Mouse (Mus musculus) liver, postnatal 0 days (tissue): ENCODE results near the gene Orc3. TPM values are rescaled to one million over a fixed set of nuclear protein-coding genes. Genes with fewer than 3 reads are reported as not detected.
A peak's percentile ranks its signal among the peaks of the same experiment; 100 is the strongest.

Experiments
- ATAC-seq: fragments of 200-750 bp; cut with Nextera tagmentation; 2 replicates; pipeline ENCODE4 v1.8.0; 2017; ENCODE audit warnings: mild to moderate bottlenecking, moderate library complexity
- DNase-seq: peaks from one replicate; pipeline ENCODE4 v3.0.0-alpha.2; 2016
- H3K27ac ChIP-seq: fragments of 300-500 bp; sonication (generic); 2 replicates; pipeline ENCODE4 v1.5.1; 2014; ENCODE audit warnings: antibody characterized with exemption, moderate library complexity, mild to moderate bottlenecking, low read depth
- H3K27me3 ChIP-seq: fragments of 300-500 bp; sonication (generic); 2 replicates; pipeline ENCODE4 v1.6.1; 2014; ENCODE audit warnings: low read length, control low read depth, mixed read lengths; ENCODE audit not compliant: insufficient read depth
- H3K36me3 ChIP-seq: fragments of 300-500 bp; sonication (generic); replicated peaks from 2 replicates; pipeline ENCODE4 v1.6.1; 2014; ENCODE audit warnings: mild to moderate bottlenecking, control low read depth, low read length, moderate library complexity, mixed read lengths; ENCODE audit not compliant: insufficient read depth
- H3K4me1 ChIP-seq: fragments of 300-500 bp; sonication (generic); 2 replicates; pipeline ENCODE4 v1.6.1; 2014; ENCODE audit warnings: antibody characterized with exemption, mild to moderate bottlenecking, control low read depth; ENCODE audit not compliant: insufficient read depth
- H3K4me2 ChIP-seq: fragments of 300-500 bp; sonication (generic); 2 replicates; pipeline ENCODE4 v1.6.1; 2014; ENCODE audit warnings: low read depth, mild to moderate bottlenecking, low read length, moderate library complexity, mixed read lengths
- H3K4me3 ChIP-seq: fragments of 300-500 bp; sonication (generic); 2 replicates; pipeline ENCODE4 v1.5.1; 2014; ENCODE audit warnings: low read depth, low read length
- H3K9ac ChIP-seq: fragments of 300-500 bp; sonication (generic); replicated peaks from 2 replicates; pipeline ENCODE4 v1.6.1; 2014; ENCODE audit warnings: mild to moderate bottlenecking, moderate library complexity
- H3K9me3 ChIP-seq: fragments of 300-500 bp; sonication (generic); 2 replicates; pipeline ENCODE4 v1.6.1; 2016; ENCODE audit warnings: mild to moderate bottlenecking, control low read depth, low read length, mixed read lengths
- CTCF ChIP-seq: sonication (generic); IDR thresholded peaks from 2 replicates; pipeline ENCODE4 v1.5.1; 2016; ENCODE audit warnings: antibody characterized with exemption, low read depth
- EP300 ChIP-seq: IDR thresholded peaks from 2 replicates; pipeline ENCODE4 v1.6.1; 2016; ENCODE audit warnings: antibody characterized with exemption, low read depth, mild to moderate bottlenecking
- WGBS: fragments of 180-500 bp; shearing (Covaris S2); extraction: QIAGEN DNeasy Blood & Tissue Kit; methylation state at CpG from one replicate; pipeline ENCODE4 v1.1.7; 2014; ENCODE audit not compliant: insufficient replicate concordance; 5-methylcytosine and 5-hydroxymethylcytosine counted together
- polyA plus RNA-seq: library from polyadenylated mRNA; unstranded; fragments of >200 nt; fragmentation: Nextera tagmentation; extraction: Ambion mirVana; gene quantifications from 2 replicates; pipeline ENCODE4 v1.2.1, GENCODE M21; 2015

The Orc3 gene
- 23.1 and 23.3 TPM in 2 replicates for polyA plus RNA-seq

DNA sequence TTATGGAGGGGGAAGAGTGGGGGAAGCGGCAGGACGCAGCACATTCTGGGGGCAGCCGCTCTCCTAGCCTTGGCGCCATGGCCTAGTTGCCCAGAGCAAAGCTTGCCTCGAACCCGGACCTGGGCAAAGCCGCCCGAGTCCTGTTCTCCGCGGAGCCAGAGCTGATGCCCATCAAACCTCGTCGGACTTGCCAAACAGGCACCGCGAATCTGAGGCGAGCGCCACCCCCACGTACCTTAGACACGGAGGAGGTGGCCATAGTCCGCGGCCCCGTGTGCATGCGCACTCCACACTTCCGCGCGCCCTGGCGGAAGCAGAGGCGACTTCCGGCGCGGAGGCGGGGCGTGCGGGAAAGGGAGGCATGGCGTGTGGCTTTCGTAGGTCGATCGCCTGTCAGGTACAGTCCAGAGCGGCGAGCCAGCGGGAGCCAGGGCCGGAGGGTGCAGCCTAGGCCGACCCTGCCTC is at the start of gene Orc3, which contains the start of gene Rars2:
Gene Orc3, minus strand, starts transcription at position 315 of the 465 bp plus-strand sequence.
Gene Rars2, plus strand, starts transcription at position 328 of the 465 bp plus-strand sequence.
- WGBS: under 1% methylated on average over 42 of the region's 42 CpGs
- peak within 1 kb of the TSS; percentile 93 for H3K27ac ChIP-seq

DNA sequence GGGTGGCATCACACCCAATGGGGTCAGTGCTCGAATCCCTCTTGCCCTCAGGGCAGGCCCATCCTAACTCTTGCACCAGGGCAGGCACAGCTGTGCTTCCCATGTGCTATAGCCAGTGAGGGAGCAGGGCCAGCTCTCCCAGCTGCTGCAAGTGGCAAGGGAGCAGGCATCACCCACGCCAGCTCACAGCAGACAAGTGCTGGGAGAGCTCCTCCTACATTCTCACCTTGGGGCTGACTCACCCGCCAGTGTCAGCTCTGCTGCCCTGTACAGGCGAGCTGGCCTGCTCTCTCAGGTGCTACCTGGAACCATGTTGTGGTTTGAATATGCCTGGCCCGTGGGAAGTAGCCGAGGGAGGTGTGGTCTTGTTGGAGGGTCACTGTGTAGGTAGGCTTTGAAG is 47.2 kb upstream of the Orc3 start:
- no peak for ATAC-seq
- Histone ChIP-seq H3K4me3 (no peak overlapping the region), H3K9ac (no peak overlapping the region), H3K4me2 (no peak overlapping the region), H3K9me3 (no peaks in the 10 kb centered on the region), H3K27me3 (no peaks in the 10 kb centered on the region), H3K4me1 (no peaks in the 10 kb centered on the region), H3K36me3 (peaks cover 53% of the 10 kb centered on the region), H3K27ac (no peak overlapping the region)
- 89% methylated on average over 6 of the region's 6 CpGs for WGBS
- DNase-seq: no peak
- TF ChIP-seq CTCF (no peak), EP300 (no peak)

More for the DNA sequence above, at the start of gene Orc3, which contains the start of gene Rars2:
- H3K9ac ChIP-seq: peak within 1 kb of the TSS; percentile 90
- TF ChIP-seq CTCF (peak; percentile 47), EP300 (no peak)
- DNase-seq (peak; percentile 95), ATAC-seq (peak; percentile 99)
- H3K4me2 ChIP-seq: peak within 1 kb of the TSS; percentile 96
- no peaks in the 10 kb centered on the region for H3K27me3 ChIP-seq
- no peaks in the 10 kb centered on the region for H3K9me3 ChIP-seq
- H3K36me3 ChIP-seq: 0 out of 2 replicates have a peak, but pooled peaks cover 2% of the 10 kb centered on the region
- peak within 1 kb of the TSS; percentile 93 for H3K4me3 ChIP-seq
- H3K4me1 ChIP-seq: peaks cover 25% of the 10 kb centered on the region

DNA sequence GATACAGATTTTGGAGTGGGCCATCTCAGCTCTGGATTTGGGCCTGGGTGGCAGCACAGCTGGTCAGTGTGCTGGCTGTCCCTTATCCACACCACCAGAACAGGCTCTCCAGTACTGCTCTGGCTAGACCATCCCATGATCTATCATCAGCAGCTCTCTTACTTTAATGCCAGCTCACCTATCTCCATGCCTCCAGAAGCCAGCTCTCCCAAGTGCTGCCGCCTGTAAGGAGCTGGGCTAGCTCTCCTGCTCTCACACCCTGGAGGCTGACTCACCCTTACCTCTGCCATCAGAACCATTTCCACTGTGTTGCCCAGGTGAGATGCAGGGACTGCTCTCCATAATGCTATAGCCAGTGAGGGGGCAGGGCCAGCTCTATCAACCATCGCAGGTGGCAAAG is 46.8 kb upstream of the Orc3 start:
- 90% methylated on average over 2 of the region's 2 CpGs for WGBS
- Histone ChIP-seq H3K4me2 (no peak overlapping the region), H3K4me1 (no peaks in the 10 kb centered on the region), H3K4me3 (no peak overlapping the region), H3K9me3 (no peaks in the 10 kb centered on the region), H3K27me3 (no peaks in the 10 kb centered on the region), H3K27ac (no peak overlapping the region), H3K36me3 (peaks cover 53% of the 10 kb centered on the region), H3K9ac (no peak overlapping the region)
- ATAC-seq (no peak), DNase-seq (no peak)
- TF ChIP-seq EP300 (no peak), CTCF (no peak)

DNA sequence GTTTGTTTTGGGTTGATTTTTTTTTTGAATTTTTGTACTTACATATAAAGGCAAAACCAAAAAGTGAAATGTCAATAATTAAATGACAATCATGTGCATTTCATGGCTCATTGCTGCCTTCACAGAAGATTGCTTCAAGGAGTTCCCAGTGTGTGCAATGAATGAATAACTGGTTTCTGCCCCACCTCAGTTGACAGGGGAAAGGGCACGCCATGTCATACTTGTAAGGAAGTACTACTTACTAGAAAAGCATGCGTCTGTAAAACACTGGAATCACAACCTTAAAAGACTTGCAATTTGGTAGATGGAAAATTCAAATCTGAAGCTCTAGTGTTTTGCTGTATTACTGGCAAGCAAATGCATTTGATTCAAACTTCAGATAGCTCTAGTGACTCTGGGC is 44.3 kb upstream of the Orc3 start:
- Histone ChIP-seq H3K27ac (no peak overlapping the region), H3K4me1 (no peaks in the 10 kb centered on the region), H3K4me2 (no peak overlapping the region), H3K36me3 (peaks cover 51% of the 10 kb centered on the region), H3K4me3 (no peak overlapping the region), H3K9me3 (no peaks in the 10 kb centered on the region), H3K9ac (no peak overlapping the region), H3K27me3 (no peaks in the 10 kb centered on the region)
- 78% methylated on average over 2 of the region's 2 CpGs for WGBS
- no peak for TF ChIP-seq EP300
- TF ChIP-seq CTCF: no peak
- no peak for DNase-seq
- ATAC-seq: no peak

DNA sequence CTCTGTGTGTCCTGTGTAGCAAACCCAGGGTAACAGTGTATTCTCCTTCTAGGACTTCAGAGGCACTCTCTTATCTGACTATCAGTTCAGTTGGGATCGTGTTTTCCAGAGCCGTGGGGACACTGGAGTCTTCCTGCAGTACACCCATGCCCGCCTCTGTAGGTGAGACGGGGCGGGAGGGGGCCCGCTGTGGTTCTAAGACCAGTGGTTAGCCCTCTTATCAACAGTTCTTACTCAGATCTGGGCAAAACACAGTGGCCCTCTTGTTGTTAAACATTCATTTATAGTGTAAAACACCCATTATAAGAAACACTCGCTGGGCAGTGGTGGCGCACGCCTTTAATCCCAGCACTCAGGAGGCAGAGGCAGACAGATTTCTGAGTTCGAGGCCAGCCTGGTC is 41.4 kb upstream of the Orc3 start:
- Histone ChIP-seq H3K9ac (no peak overlapping the region), H3K4me2 (no peak overlapping the region), H3K27me3 (no peaks in the 10 kb centered on the region), H3K36me3 (peaks cover 48% of the 10 kb centered on the region), H3K4me3 (no peak overlapping the region), H3K27ac (no peak overlapping the region), H3K4me1 (no peaks in the 10 kb centered on the region), H3K9me3 (no peaks in the 10 kb centered on the region)
- DNase-seq (no peak), ATAC-seq (no peak)
- TF ChIP-seq EP300 (no peak), CTCF (no peak)
- WGBS: 89% methylated on average over 10 of the region's 10 CpGs

DNA sequence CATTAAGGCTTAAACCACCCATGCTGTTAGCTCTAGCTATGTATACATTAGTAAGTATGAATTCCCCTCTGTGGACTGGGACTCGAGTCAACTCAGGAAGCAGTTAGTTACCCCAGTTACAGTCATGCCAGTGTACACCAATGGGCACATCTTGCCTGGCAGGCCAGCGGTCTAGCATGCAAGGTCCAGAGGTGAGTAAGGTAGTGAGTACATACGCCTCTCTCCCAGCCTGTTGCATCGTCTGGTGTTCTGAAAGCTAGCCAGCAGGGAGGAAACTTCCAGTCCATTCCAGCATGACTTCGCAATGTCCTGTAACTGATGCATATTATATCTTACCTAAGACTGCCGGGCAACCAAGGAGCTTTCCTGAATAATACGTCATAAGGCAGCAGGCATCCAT is 38.4 kb upstream of the Orc3 start:
- Histone ChIP-seq H3K9ac (no peak overlapping the region), H3K27ac (no peak overlapping the region), H3K4me2 (no peak overlapping the region), H3K27me3 (no peaks in the 10 kb centered on the region), H3K4me1 (no peaks in the 10 kb centered on the region), H3K9me3 (no peaks in the 10 kb centered on the region), H3K36me3 (peaks cover 42% of the 10 kb centered on the region), H3K4me3 (no peak overlapping the region)
- DNase-seq (no peak), ATAC-seq (no peak)
- WGBS: 78% methylated on average over 7 of the region's 7 CpGs
- TF ChIP-seq EP300 (no peak), CTCF (no peak)

DNA sequence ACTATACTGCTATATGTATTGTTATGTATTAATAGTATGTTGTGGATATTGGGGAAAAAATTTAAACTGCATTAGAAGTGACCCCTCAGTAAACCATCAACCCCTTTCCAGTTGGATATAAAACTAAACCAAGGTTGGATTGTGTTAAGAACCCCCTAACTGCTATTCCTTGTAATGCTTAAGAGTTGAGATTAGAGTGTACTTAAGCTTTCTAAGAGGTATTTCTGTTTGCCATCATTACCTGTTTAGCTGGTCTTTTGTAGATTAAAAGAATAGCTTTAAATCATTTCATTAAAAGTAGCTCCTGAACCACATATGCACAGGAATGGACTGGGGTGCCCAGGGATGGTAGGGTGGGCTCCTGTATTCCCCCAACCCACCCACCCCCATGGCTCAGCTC is 30.0 kb upstream of the Orc3 start:
- Histone ChIP-seq H3K27ac (no peak overlapping the region), H3K4me3 (no peak overlapping the region), H3K4me2 (no peak overlapping the region), H3K9me3 (no peaks in the 10 kb centered on the region), H3K9ac (no peak overlapping the region), H3K27me3 (no peaks in the 10 kb centered on the region), H3K4me1 (no peaks in the 10 kb centered on the region), H3K36me3 (peaks cover 36% of the 10 kb centered on the region)
- DNase-seq (no peak), ATAC-seq (no peak)
- TF ChIP-seq EP300: no peak
- no peak for TF ChIP-seq CTCF
